Mouse (Mus musculus) neural tube, embryonic 15.5 days (tissue): ENCODE results near the gene Kprp. TPM values are rescaled to one million over a fixed set of nuclear protein-coding genes. Genes with fewer than 3 reads are reported as not detected.
"Not testable (repeated sequence)": the region's sequence is repeated elsewhere in the genome, so short reads cannot be mapped to it uniquely, and the experiment has no call there.

Experiments
- ATAC-seq: fragments of 200-750 bp; cut with Nextera tagmentation; 2 replicates; pipeline ENCODE4 v1.8.0; 2017; ENCODE audit warnings: mild to moderate bottlenecking, moderate TSS enrichment, moderate library complexity; ENCODE audit not compliant: low FRiP score
- H3K27ac ChIP-seq: fragments of 300-500 bp; sonication (generic); replicated peaks from 2 replicates; pipeline ENCODE4 v1.5.1; 2015; ENCODE audit warnings: mild to moderate bottlenecking, inconsistent platforms
- H3K27me3 ChIP-seq: fragments of 300-500 bp; sonication (generic); replicated peaks from 2 replicates; pipeline ENCODE4 v1.6.1; 2015; ENCODE audit warnings: inconsistent platforms
- H3K36me3 ChIP-seq: fragments of 300-500 bp; sonication (generic); 2 replicates; pipeline ENCODE4 v1.6.1; 2015; ENCODE audit warnings: inconsistent platforms
- H3K4me1 ChIP-seq: fragments of 300-500 bp; sonication (generic); 2 replicates; pipeline ENCODE4 v1.6.1; 2015; ENCODE audit warnings: inconsistent platforms
- H3K4me2 ChIP-seq: fragments of 300-500 bp; sonication (generic); 2 replicates; pipeline ENCODE4 v1.6.1; 2015; ENCODE audit warnings: inconsistent platforms, mild to moderate bottlenecking, moderate library complexity
- H3K4me3 ChIP-seq: fragments of 300-500 bp; sonication (generic); replicated peaks from 2 replicates; pipeline ENCODE4 v1.5.1; 2015; ENCODE audit warnings: mild to moderate bottlenecking, inconsistent platforms
- H3K9ac ChIP-seq: fragments of 300-500 bp; sonication (generic); replicated peaks from 2 replicates; pipeline ENCODE4 v1.6.1; 2015; ENCODE audit warnings: mild to moderate bottlenecking, inconsistent platforms
- H3K9me3 ChIP-seq: fragments of 300-500 bp; sonication (generic); replicated peaks from 2 replicates; pipeline ENCODE4 v1.6.1; 2016; ENCODE audit warnings: inconsistent platforms
- WGBS: fragments of 180-500 bp; shearing (Covaris S2); methylation state at CpG from one replicate; pipeline ENCODE4 v1.1.7; 2015; ENCODE audit warnings: mixed read lengths; 5-methylcytosine and 5-hydroxymethylcytosine counted together
- polyA plus RNA-seq: library from polyadenylated mRNA; unstranded; fragments of >200 nt; fragmentation: Nextera tagmentation; extraction: Ambion mirVana; gene quantifications from 2 replicates; pipeline ENCODE4 v1.2.1, GENCODE M21; 2015

Gene Kprp
- polyA plus RNA-seq: not detected in 2 replicates

- Histone ChIP-seq H3K9me3 (no peaks in the 10 kb centered on the region), H3K27ac (no peak within 1 kb of the TSS), H3K36me3 (no peaks in the 10 kb centered on the region), H3K4me3 (no peak within 1 kb of the TSS), H3K4me1 (no peaks in the 10 kb centered on the region), H3K9ac (no peak within 1 kb of the TSS), H3K27me3 (no peaks in the 10 kb centered on the region), H3K4me2 (no peak within 1 kb of the TSS)
- WGBS: 61% methylated on average over 1 of the region's 1 CpGs
- no peak for ATAC-seq
Observed at GRCm38 (mm10) chr3:92827108-92827507, at the start of gene Kprp. Gene Kprp, minus strand, starts transcription at chr3:92827247.

- H3K4me1 ChIP-seq: no peaks in the 10 kb centered on the region
- no peaks in the 10 kb centered on the region for H3K9me3 ChIP-seq
- no peaks in the 10 kb centered on the region for H3K27me3 ChIP-seq
- no peak overlapping the region for H3K4me2 ChIP-seq
- H3K4me3 ChIP-seq: no peak overlapping the region
- no peak for ATAC-seq
- H3K9ac ChIP-seq: no peak overlapping the region
- H3K36me3 ChIP-seq: no peaks in the 10 kb centered on the region
- WGBS: 89% methylated on average over 3 of the region's 3 CpGs
- no peak overlapping the region for H3K27ac ChIP-seq
Observed at GRCm38 (mm10) chr3:92874180-92874579, 47.1 kb upstream of the Kprp start.

GRCm38 (mm10) chr3:92870116-92870515 lies 43.1 kb upstream of the Kprp start, which contains the start of gene 2310050C09Rik:
Gene 2310050C09Rik, minus strand, starts transcription at chr3:92870216.
- H3K9ac ChIP-seq: no peak within 1 kb of the TSS
- H3K27ac ChIP-seq: no peak within 1 kb of the TSS
- no peak within 1 kb of the TSS for H3K4me3 ChIP-seq
- no peaks in the 10 kb centered on the region for H3K9me3 ChIP-seq
- H3K27me3 ChIP-seq: no peaks in the 10 kb centered on the region
- H3K4me1 ChIP-seq: no peaks in the 10 kb centered on the region
- ATAC-seq: no peak
- WGBS: 78% methylated on average over 4 of the region's 4 CpGs
- no peak within 1 kb of the TSS for H3K4me2 ChIP-seq
- H3K36me3 ChIP-seq: no peaks in the 10 kb centered on the region

- Histone ChIP-seq H3K4me2 (no peak within 1 kb of the TSS), H3K36me3 (no peaks in the 10 kb centered on the region), H3K4me3 (no peak within 1 kb of the TSS), H3K9me3 (no peaks in the 10 kb centered on the region), H3K27me3 (no peaks in the 10 kb centered on the region), H3K27ac (no peak within 1 kb of the TSS), H3K4me1 (no peaks in the 10 kb centered on the region), H3K9ac (no peak within 1 kb of the TSS)
- ATAC-seq: no peak
- WGBS: 79% methylated on average over 3 of the region's 3 CpGs
Observed at GRCm38 (mm10) chr3:92851186-92851585, 24.1 kb upstream of the Kprp start, which contains the start of gene Lce1l. Gene Lce1l, minus strand, starts transcription at chr3:92851286.

GRCm38 (mm10) chr3:92825808-92826207 lies 1.2 kb downstream of the Kprp start:
- Histone ChIP-seq H3K36me3 (no peaks in the 10 kb centered on the region), H3K4me1 (no peaks in the 10 kb centered on the region), H3K4me2 (no peak overlapping the region), H3K9me3 (no peaks in the 10 kb centered on the region), H3K9ac (no peak overlapping the region), H3K4me3 (no peak overlapping the region), H3K27me3 (no peaks in the 10 kb centered on the region), H3K27ac (no peak overlapping the region)
- no peak for ATAC-seq
- 34% methylated on average over 1 of the region's 1 CpGs for WGBS

- H3K4me1 ChIP-seq, ATAC-seq, H3K9me3 ChIP-seq, H3K27ac ChIP-seq, H3K4me2 ChIP-seq, H3K9ac ChIP-seq, H3K27me3 ChIP-seq, H3K4me3 ChIP-seq, H3K36me3 ChIP-seq: not testable (repeated sequence)
- 93% methylated on average over 2 of the region's 2 CpGs for WGBS
Observed at GRCm38 (mm10) chr3:92816036-92816435, 11.0 kb downstream of the Kprp start.

- Histone ChIP-seq H3K4me1 (no peaks in the 10 kb centered on the region), H3K4me3 (no peak overlapping the region), H3K4me2 (no peak overlapping the region), H3K36me3 (no peaks in the 10 kb centered on the region), H3K9me3 (no peaks in the 10 kb centered on the region), H3K9ac (no peak overlapping the region), H3K27me3 (no peaks in the 10 kb centered on the region), H3K27ac (no peak overlapping the region)
- 92% methylated on average over 3 of the region's 3 CpGs for WGBS
- no peak for ATAC-seq
Observed at GRCm38 (mm10) chr3:92815581-92815980, 11.5 kb downstream of the Kprp start.

- Histone ChIP-seq H3K36me3 (no peaks in the 10 kb centered on the region), H3K4me1 (no peaks in the 10 kb centered on the region), H3K4me2 (no peak within 1 kb of the TSS), H3K9me3 (no peaks in the 10 kb centered on the region), H3K27ac (no peak within 1 kb of the TSS), H3K4me3 (no peak within 1 kb of the TSS), H3K27me3 (no peaks in the 10 kb centered on the region), H3K9ac (no peak within 1 kb of the TSS)
- no peak for ATAC-seq
Observed at GRCm38 (mm10) chr3:92807791-92808190, 19.3 kb downstream of the Kprp start, which contains the start of gene Lce1k. Gene Lce1k, minus strand, starts transcription at chr3:92807891.

- H3K4me3 ChIP-seq: no peak within 1 kb of the TSS
- no peak for ATAC-seq
- H3K9ac ChIP-seq: no peak within 1 kb of the TSS
- H3K27ac ChIP-seq: no peak within 1 kb of the TSS
- no peaks in the 10 kb centered on the region for H3K4me1 ChIP-seq
- 88% methylated on average over 1 of the region's 1 CpGs for WGBS
- no peak within 1 kb of the TSS for H3K4me2 ChIP-seq
- no peaks in the 10 kb centered on the region for H3K9me3 ChIP-seq
- no peaks in the 10 kb centered on the region for H3K36me3 ChIP-seq
- no peaks in the 10 kb centered on the region for H3K27me3 ChIP-seq
Observed at GRCm38 (mm10) chr3:92790414-92790813, 36.6 kb downstream of the Kprp start, which contains the start of gene Lce1j. Gene Lce1j, minus strand, starts transcription at chr3:92790514.

- H3K27ac ChIP-seq: no peak within 1 kb of the TSS
- H3K27me3 ChIP-seq: no peaks in the 10 kb centered on the region
- no peak within 1 kb of the TSS for H3K9ac ChIP-seq
- ATAC-seq: no peak
- H3K4me3 ChIP-seq: no peak within 1 kb of the TSS
- H3K9me3 ChIP-seq: no peaks in the 10 kb centered on the region
- H3K4me1 ChIP-seq: no peaks in the 10 kb centered on the region
- 86% methylated on average over 1 of the region's 1 CpGs for WGBS
- H3K4me2 ChIP-seq: no peak within 1 kb of the TSS
- H3K36me3 ChIP-seq: no peaks in the 10 kb centered on the region
Observed at GRCm38 (mm10) chr3:92778799-92779198, 48.2 kb downstream of the Kprp start, which contains the start of gene Lce1i. Gene Lce1i, minus strand, starts transcription at chr3:92778899.
